Mouse (Mus musculus): ENCODE measurements at regions not wholly inside any gene's neighbourhood (a gene's known extent, or its start where the extent isn't known, plus 50 kb on each side); places are given as distances from the start of the nearest gene placed in this dataset.

- Histone ChIP-seq H3K27ac (ENCODE audit: low read depth, low read length) (no peak overlapping the region), H3K4me2 (ENCODE audit: low read depth, low read length, poor library complexity, severe bottlenecking) (no peak overlapping the region), H3K9ac (replicated peaks; ENCODE audit: low read length, poor library complexity, severe bottlenecking) (no peak overlapping the region), H3K9me3 (ENCODE audit: low read length) (no peaks in the 10 kb centered on the region), H3K4me3 (ENCODE audit: low read depth, low read length) (no peak overlapping the region), H3K36me3 (ENCODE audit: insufficient read depth, low read length) (no peaks in the 10 kb centered on the region), H3K4me1 (ENCODE audit: insufficient read depth, low read length) (no peaks in the 10 kb centered on the region), H3K27me3 (ENCODE audit: insufficient read depth, low read length) (no peaks in the 10 kb centered on the region)
- no peak for DNase-seq (ENCODE audit: low spot score)
- 83% methylated on average over 1 of the region's 1 CpGs for WGBS
- TF ChIP-seq CTCF (IDR thresholded peaks at IDR 0.05) = no peak
- ATAC-seq (ENCODE audit: low FRiP score) = no peak
These were observed 161.0 kb upstream of the Tmtc1 start for GRCm38 (mm10) chr6:148605226-148605625.

- H3K4me2 ChIP-seq (ENCODE audit: low read depth, low read length, poor library complexity, severe bottlenecking) = no peak overlapping the region
- WGBS = 0% methylated on average over 1 of the region's 1 CpGs
- ATAC-seq (ENCODE audit: low FRiP score) = no peak
- no peak overlapping the region for H3K4me3 ChIP-seq (ENCODE audit: low read depth, low read length)
- no peak overlapping the region for H3K9ac ChIP-seq (replicated peaks; ENCODE audit: low read length, poor library complexity, severe bottlenecking)
- H3K36me3 ChIP-seq (ENCODE audit: insufficient read depth, low read length) = no peaks in the 10 kb centered on the region
- no peaks in the 10 kb centered on the region for H3K4me1 ChIP-seq (ENCODE audit: insufficient read depth, low read length)
- H3K9me3 ChIP-seq (ENCODE audit: low read length) = no peaks in the 10 kb centered on the region
- no peak for DNase-seq (ENCODE audit: low spot score)
- H3K27ac ChIP-seq (ENCODE audit: low read depth, low read length) = no peak overlapping the region
- no peaks in the 10 kb centered on the region for H3K27me3 ChIP-seq (ENCODE audit: insufficient read depth, low read length)
- no peak for TF ChIP-seq CTCF (IDR thresholded peaks at IDR 0.05)
These were observed 160.6 kb upstream of the Tmtc1 start for GRCm38 (mm10) chr6:148604790-148605189.

DNA sequence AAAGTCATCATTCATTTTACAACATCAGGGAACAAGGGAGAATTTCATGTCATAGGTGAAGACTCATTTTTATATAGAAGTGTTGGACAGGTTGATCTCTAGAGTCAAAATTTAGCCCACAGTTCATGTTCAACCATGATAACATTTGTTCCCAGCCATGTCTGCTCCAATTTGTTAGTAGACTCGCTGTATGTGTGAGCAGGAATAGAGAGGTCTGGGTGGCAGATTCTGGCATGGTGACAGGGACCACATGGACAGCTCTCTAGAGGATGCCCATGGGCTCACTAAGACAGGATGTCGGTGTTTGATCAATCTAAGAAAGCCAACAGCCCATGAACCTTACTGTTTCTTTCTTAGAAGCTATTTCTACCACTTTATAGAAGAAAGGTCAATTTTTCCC, 159.7 kb upstream of the Tmtc1 start:
- H3K36me3 ChIP-seq (ENCODE audit: insufficient read depth, low read length) = no peaks in the 10 kb centered on the region
- DNase-seq (ENCODE audit: low spot score) (no peak), ATAC-seq (ENCODE audit: low FRiP score) (no peak)
- H3K9me3 ChIP-seq (ENCODE audit: low read length) = no peaks in the 10 kb centered on the region
- peaks cover under 1% of the 10 kb centered on the region; the same call in 1 of the 2 replicates for H3K4me1 ChIP-seq (ENCODE audit: insufficient read depth, low read length)
- H3K4me2 ChIP-seq (ENCODE audit: low read depth, low read length, poor library complexity, severe bottlenecking) = no peak overlapping the region
- WGBS = 84% methylated on average over 2 of the region's 2 CpGs
- no peak overlapping the region for H3K27ac ChIP-seq (ENCODE audit: low read depth, low read length)
- no peaks in the 10 kb centered on the region for H3K27me3 ChIP-seq (ENCODE audit: insufficient read depth, low read length)
- H3K4me3 ChIP-seq (ENCODE audit: low read depth, low read length) = no peak overlapping the region
- no peak for TF ChIP-seq CTCF (IDR thresholded peaks at IDR 0.05)
- H3K9ac ChIP-seq (replicated peaks; ENCODE audit: low read length, poor library complexity, severe bottlenecking) = no peak overlapping the region

- Histone ChIP-seq H3K9ac (replicated peaks; ENCODE audit: low read length, poor library complexity, severe bottlenecking) (no peak overlapping the region), H3K4me2 (ENCODE audit: low read depth, low read length, poor library complexity, severe bottlenecking) (no peak overlapping the region), H3K9me3 (ENCODE audit: low read length) (no peaks in the 10 kb centered on the region), H3K27me3 (ENCODE audit: insufficient read depth, low read length) (no peaks in the 10 kb centered on the region), H3K4me3 (ENCODE audit: low read depth, low read length) (no peak overlapping the region), H3K4me1 (ENCODE audit: insufficient read depth, low read length) (peaks cover 4% of the 10 kb centered on the region; the same call in 1 of the 2 replicates), H3K27ac (ENCODE audit: low read depth, low read length) (no peak overlapping the region), H3K36me3 (ENCODE audit: insufficient read depth, low read length) (no peaks in the 10 kb centered on the region)
- DNase-seq (ENCODE audit: low spot score) = no peak
- 87% methylated on average over 4 of the region's 4 CpGs for WGBS
- ATAC-seq (ENCODE audit: low FRiP score) = no peak
- TF ChIP-seq CTCF (IDR thresholded peaks at IDR 0.05) = no peak
These were observed 159.3 kb upstream of the Tmtc1 start for GRCm38 (mm10) chr6:148603460-148603859.

DNA sequence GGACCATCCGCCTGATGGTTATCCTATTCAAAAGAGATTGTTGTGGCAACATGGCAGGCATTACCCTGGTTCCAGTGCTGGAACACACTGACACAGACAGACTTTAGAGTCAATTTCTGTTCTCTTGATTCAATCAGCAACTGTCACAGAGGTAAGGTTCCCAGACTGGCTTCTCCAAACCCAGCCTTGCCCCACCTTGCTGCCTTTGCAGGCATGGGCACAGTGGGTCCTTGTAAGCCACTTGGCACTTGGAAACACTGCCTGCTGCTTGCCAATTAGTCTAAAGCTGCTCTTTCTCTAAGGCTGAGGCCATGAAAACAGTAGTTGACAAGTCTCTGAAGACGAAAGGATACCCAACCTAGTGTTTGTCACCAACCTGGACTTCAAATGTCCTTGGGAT, 158.7 kb upstream of the Tmtc1 start:
- WGBS = 75% methylated on average over 2 of the region's 2 CpGs
- DNase-seq (ENCODE audit: low spot score) = no peak

GRCm38 (mm10) chr6:148600934-148601333, 156.7 kb upstream of the Tmtc1 start:
- Histone ChIP-seq H3K4me3 (ENCODE audit: low read depth, low read length) (no peak overlapping the region), H3K9me3 (ENCODE audit: low read length) (no peaks in the 10 kb centered on the region), H3K4me1 (ENCODE audit: insufficient read depth, low read length) (peaks cover 6% of the 10 kb centered on the region; the same call in 1 of the 2 replicates), H3K27ac (ENCODE audit: low read depth, low read length) (no peak overlapping the region), H3K27me3 (ENCODE audit: insufficient read depth, low read length) (no peaks in the 10 kb centered on the region), H3K36me3 (ENCODE audit: insufficient read depth, low read length) (no peaks in the 10 kb centered on the region), H3K9ac (replicated peaks; ENCODE audit: low read length, poor library complexity, severe bottlenecking) (no peak overlapping the region), H3K4me2 (ENCODE audit: low read depth, low read length, poor library complexity, severe bottlenecking) (no peak overlapping the region)
- ATAC-seq (ENCODE audit: low FRiP score) = no peak
- DNase-seq (ENCODE audit: low spot score) = no peak
- WGBS = 50% methylated on average over 2 of the region's 2 CpGs
- no peak for TF ChIP-seq CTCF (IDR thresholded peaks at IDR 0.05)

More for the DNA sequence above, 158.7 kb upstream of the Tmtc1 start:
- Histone ChIP-seq H3K4me2 (ENCODE audit: low read depth, low read length, poor library complexity, severe bottlenecking) (no peak overlapping the region), H3K27me3 (ENCODE audit: insufficient read depth, low read length) (no peaks in the 10 kb centered on the region), H3K9ac (replicated peaks; ENCODE audit: low read length, poor library complexity, severe bottlenecking) (no peak overlapping the region), H3K4me3 (ENCODE audit: low read depth, low read length) (no peak overlapping the region), H3K4me1 (ENCODE audit: insufficient read depth, low read length) (peaks cover 6% of the 10 kb centered on the region; the same call in 1 of the 2 replicates), H3K36me3 (ENCODE audit: insufficient read depth, low read length) (no peaks in the 10 kb centered on the region), H3K9me3 (ENCODE audit: low read length) (no peaks in the 10 kb centered on the region), H3K27ac (ENCODE audit: low read depth, low read length) (no peak overlapping the region)
- no peak for TF ChIP-seq CTCF (IDR thresholded peaks at IDR 0.05)
- no peak for ATAC-seq (ENCODE audit: low FRiP score)

Data from midbrain, postnatal 0 days (tissue).